Mouse (Mus musculus) liver, embryonic 13.5 days (tissue): ENCODE results near the gene Lrrc74b. TPM values are rescaled to one million over a fixed set of nuclear protein-coding genes. Genes with fewer than 3 reads are reported as not detected.
A peak's percentile ranks its signal among the peaks of the same experiment; 100 is the strongest.
"Not testable (repeated sequence)": the region's sequence is repeated elsewhere in the genome, so short reads cannot be mapped to it uniquely, and the experiment has no call there.

Experiments used
- ATAC-seq: fragments of 200-750 bp; cut with Nextera tagmentation; 2 replicates; pipeline ENCODE4 v1.8.0; 2017; ENCODE audit warnings: low read depth, mild to moderate bottlenecking, moderate number of reproducible peaks, moderate library complexity
- DNase-seq: peaks from one replicate; pipeline ENCODE4 v3.0.0; 2022
- H3K27ac ChIP-seq: fragments of 300-500 bp; sonication (generic); 2 replicates; pipeline ENCODE4 v1.5.1; 2015; ENCODE audit warnings: moderate library complexity, mild to moderate bottlenecking, inconsistent platforms
- H3K27me3 ChIP-seq: fragments of 300-500 bp; sonication (generic); 2 replicates; pipeline ENCODE4 v1.6.1; 2015; ENCODE audit warnings: mild to moderate bottlenecking, inconsistent platforms
- H3K36me3 ChIP-seq: fragments of 300-500 bp; sonication (generic); 2 replicates; pipeline ENCODE4 v1.6.1; 2015; ENCODE audit warnings: mild to moderate bottlenecking, inconsistent platforms
- H3K4me1 ChIP-seq: fragments of 300-500 bp; sonication (generic); replicated peaks from 2 replicates; pipeline ENCODE4 v1.6.1; 2015; ENCODE audit warnings: inconsistent platforms
- H3K4me2 ChIP-seq: fragments of 300-500 bp; sonication (generic); 2 replicates; pipeline ENCODE4 v1.6.1; 2015; ENCODE audit warnings: inconsistent platforms, mild to moderate bottlenecking, moderate library complexity
- H3K4me3 ChIP-seq: fragments of 300-500 bp; sonication (generic); replicated peaks from 2 replicates; pipeline ENCODE4 v1.5.1; 2015; ENCODE audit warnings: mild to moderate bottlenecking, inconsistent platforms
- H3K9ac ChIP-seq: fragments of 300-500 bp; sonication (generic); 2 replicates; pipeline ENCODE4 v1.6.1; 2015; ENCODE audit warnings: mild to moderate bottlenecking, inconsistent platforms
- H3K9me3 ChIP-seq: fragments of 300-500 bp; sonication (generic); replicated peaks from 2 replicates; pipeline ENCODE4 v1.6.1; 2016; ENCODE audit warnings: inconsistent platforms
- WGBS: fragments of 180-500 bp; shearing (Covaris S2); methylation state at CpG from one replicate; pipeline ENCODE4 v1.1.7; 2015; ENCODE audit not compliant: insufficient replicate concordance; 5-methylcytosine and 5-hydroxymethylcytosine counted together
- polyA plus RNA-seq: library from polyadenylated mRNA; unstranded; fragments of >200 nt; fragmentation: Nextera tagmentation; extraction: Ambion mirVana; gene quantifications from 2 replicates; pipeline ENCODE4 v1.2.1, GENCODE M21; 2015

The Lrrc74b gene
- polyA plus RNA-seq, 1 experiment from 2014 or later, result not detected

GRCm38 (mm10) chr16:17564221-17564620, 3.2 kb upstream of the Lrrc74b start:
- Histone ChIP-seq H3K27me3 (peaks cover 62% of the 10 kb centered on the region), H3K9ac (no peak overlapping the region), H3K4me3 (no peak overlapping the region), H3K9me3 (no peaks in the 10 kb centered on the region), H3K4me2 (no peak overlapping the region), H3K36me3 (no peaks in the 10 kb centered on the region), H3K27ac (no peak overlapping the region), H3K4me1 (peaks cover 20% of the 10 kb centered on the region)
- DNase-seq (no peak), ATAC-seq (no peak)
- 36% methylated on average over 2 of the region's 2 CpGs for WGBS

- 30% methylated on average over 1 of the region's 1 CpGs for WGBS
- Histone ChIP-seq H3K9me3 (no peaks in the 10 kb centered on the region), H3K27ac (no peak overlapping the region), H3K36me3 (no peaks in the 10 kb centered on the region), H3K4me3 (no peak overlapping the region), H3K9ac (no peak overlapping the region), H3K4me1 (peaks cover 26% of the 10 kb centered on the region), H3K27me3 (peaks cover 67% of the 10 kb centered on the region), H3K4me2 (no peak overlapping the region)
- ATAC-seq (no peak), DNase-seq (no peak)
These were observed 2.5 kb upstream of the Lrrc74b start for GRCm38 (mm10) chr16:17563580-17563979.

GRCm38 (mm10) chr16:17561751-17562208, 733 bp upstream of the Lrrc74b start, which contains the start of gene P2rx6:
Gene P2rx6 (plus strand): TSS chr16:17561885.
- no peak within 1 kb of the TSS for H3K27ac ChIP-seq
- H3K4me2 ChIP-seq, result peak within 1 kb of the TSS; percentile 43
- peaks cover 63% of the 10 kb centered on the region for H3K27me3 ChIP-seq
- ATAC-seq (no peak), DNase-seq (no peak)
- no peaks in the 10 kb centered on the region for H3K36me3 ChIP-seq
- H3K4me1 ChIP-seq, result peaks cover 32% of the 10 kb centered on the region
- H3K4me3 ChIP-seq, result 0 out of 2 replicates have a peak within 1 kb of the TSS, but pooled peaks have one; percentile 11
- no peaks in the 10 kb centered on the region for H3K9me3 ChIP-seq
- WGBS, result 5% methylated on average over 10 of the region's 10 CpGs
- H3K9ac ChIP-seq, result peak within 1 kb of the TSS; percentile 23; the same call in 1 of the 2 replicates

GRCm38 (mm10) chr16:17559396-17560027, 1.5 kb downstream of the Lrrc74b start:
- peaks cover 48% of the 10 kb centered on the region for H3K4me1 ChIP-seq

GRCm38 (mm10) chr16:17558811-17559210, 2.2 kb downstream of the Lrrc74b start:
- DNase-seq, result no peak
- H3K9ac ChIP-seq, result peak overlapping the region; percentile 29; the same call in 1 of the 2 replicates
- ATAC-seq, result no peak

More at GRCm38 (mm10) chr16:17559396-17560027, 1.5 kb downstream of the Lrrc74b start:
- WGBS, result 54% methylated on average over 9 of the region's 9 CpGs
- Histone ChIP-seq H3K27me3 (peaks cover 48% of the 10 kb centered on the region), H3K36me3 (no peaks in the 10 kb centered on the region), H3K9me3 (no peaks in the 10 kb centered on the region), H3K27ac (no peak overlapping the region), H3K9ac (no peak overlapping the region), H3K4me3 (no peak overlapping the region), H3K4me2 (peak overlapping the region; percentile 51; the same call in 1 of the 2 replicates)
- no peak for ATAC-seq
- no peak for DNase-seq

GRCm38 (mm10) chr16:17557947-17558480, 3.0 kb downstream of the Lrrc74b start:
- peaks cover 38% of the 10 kb centered on the region for H3K27me3 ChIP-seq
- no peaks in the 10 kb centered on the region for H3K36me3 ChIP-seq
- H3K4me3 ChIP-seq, result no peak overlapping the region
- peak overlapping the region; percentile 51 for H3K4me2 ChIP-seq
- peaks cover 63% of the 10 kb centered on the region for H3K4me1 ChIP-seq
- 3% methylated on average over 5 of the region's 5 CpGs for WGBS
- H3K27ac ChIP-seq, result no peak overlapping the region
- DNase-seq (peak; percentile 60), ATAC-seq (no peak)
- no peaks in the 10 kb centered on the region for H3K9me3 ChIP-seq
- 0 out of 2 replicates have a peak overlapping the region, but pooled peaks have one; percentile 29 for H3K9ac ChIP-seq

More at GRCm38 (mm10) chr16:17558811-17559210, 2.2 kb downstream of the Lrrc74b start:
- Histone ChIP-seq H3K27me3 (peaks cover 44% of the 10 kb centered on the region), H3K4me2 (peak overlapping the region; percentile 51), H3K36me3 (no peaks in the 10 kb centered on the region), H3K4me3 (peak overlapping the region; percentile 21), H3K4me1 (peaks cover 55% of the 10 kb centered on the region), H3K27ac (no peak overlapping the region), H3K9me3 (no peaks in the 10 kb centered on the region)
- 1% methylated on average over 5 of the region's 5 CpGs for WGBS

GRCm38 (mm10) chr16:17556907-17557306, 4.1 kb downstream of the Lrrc74b start:
- Histone ChIP-seq H3K4me3 (no peak overlapping the region), H3K4me2 (no peak overlapping the region), H3K4me1 (peaks cover 67% of the 10 kb centered on the region), H3K9ac (no peak overlapping the region), H3K27me3 (peaks cover 27% of the 10 kb centered on the region), H3K27ac (no peak overlapping the region), H3K9me3 (no peaks in the 10 kb centered on the region), H3K36me3 (no peaks in the 10 kb centered on the region)
- 55% methylated on average over 4 of the region's 4 CpGs for WGBS
- DNase-seq (no peak), ATAC-seq (no peak)

GRCm38 (mm10) chr16:17556180-17556579, 4.9 kb downstream of the Lrrc74b start:
- 78% methylated on average over 4 of the region's 4 CpGs for WGBS
- H3K36me3 ChIP-seq, result no peaks in the 10 kb centered on the region
- no peaks in the 10 kb centered on the region for H3K9me3 ChIP-seq
- H3K27ac ChIP-seq, result no peak overlapping the region
- no peak overlapping the region for H3K4me2 ChIP-seq
- peaks cover 21% of the 10 kb centered on the region; the same call in 1 of the 2 replicates for H3K27me3 ChIP-seq
- ATAC-seq (no peak), DNase-seq (no peak)
- H3K9ac ChIP-seq, result 0 out of 2 replicates have a peak overlapping the region, but pooled peaks have one; percentile 55
- peaks cover 61% of the 10 kb centered on the region for H3K4me1 ChIP-seq
- H3K4me3 ChIP-seq, result no peak overlapping the region

GRCm38 (mm10) chr16:17554702-17555101, 6.3 kb downstream of the Lrrc74b start:
- peak overlapping the region; percentile 54 for H3K4me3 ChIP-seq
- H3K4me1 ChIP-seq, result peaks cover 56% of the 10 kb centered on the region
- peak overlapping the region; percentile 68 for H3K9ac ChIP-seq
- not testable (repeated sequence) for H3K27me3 ChIP-seq, H3K9me3 ChIP-seq, H3K36me3 ChIP-seq
- H3K27ac ChIP-seq, result peak overlapping the region; percentile 89
- DNase-seq (peak; percentile 72), ATAC-seq (peak; percentile 63)
- WGBS, result 11% methylated on average over 4 of the region's 4 CpGs
- H3K4me2 ChIP-seq, result peak overlapping the region; percentile 85

GRCm38 (mm10) chr16:17553910-17554685, 6.9 kb downstream of the Lrrc74b start:
- H3K9me3 ChIP-seq, result no peaks in the 10 kb centered on the region
- H3K9ac ChIP-seq, result peak overlapping the region; percentile 68
- WGBS, result 8% methylated on average over 18 of the region's 18 CpGs
- H3K4me3 ChIP-seq, result peak overlapping the region; percentile 54
- H3K4me2 ChIP-seq, result peak overlapping the region; percentile 85
- H3K27ac ChIP-seq, result peak overlapping the region; percentile 89
- no peaks in the 10 kb centered on the region for H3K36me3 ChIP-seq
- 0 out of 2 replicates have a peak, but pooled peaks cover 4% of the 10 kb centered on the region for H3K27me3 ChIP-seq
- peak; percentile 89 for ATAC-seq
- DNase-seq, result peak; percentile 80
- peaks cover 50% of the 10 kb centered on the region for H3K4me1 ChIP-seq

- 53% methylated on average over 7 of the region's 7 CpGs for WGBS
- H3K4me3 ChIP-seq, result no peak overlapping the region
- H3K4me1 ChIP-seq, result peaks cover 39% of the 10 kb centered on the region
- no peaks in the 10 kb centered on the region for H3K9me3 ChIP-seq
- no peak overlapping the region for H3K4me2 ChIP-seq
- no peak overlapping the region for H3K9ac ChIP-seq
- H3K36me3 ChIP-seq, result no peaks in the 10 kb centered on the region
- ATAC-seq (no peak), DNase-seq (no peak)
- no peaks in the 10 kb centered on the region for H3K27me3 ChIP-seq
- no peak overlapping the region for H3K27ac ChIP-seq
These were observed 8.2 kb downstream of the Lrrc74b start for GRCm38 (mm10) chr16:17552837-17553236.
